Mouse (Mus musculus): ENCODE measurements at regions not wholly inside any gene's neighbourhood (a gene's known extent, or its start where the extent isn't known, plus 50 kb on each side); places are given as distances from the start of the nearest gene placed in this dataset.

GRCm38 (mm10) chrX:142456022-142456421 is 65.7 kb upstream of the Acsl4 start:
- H3K27me3 ChIP-seq (replicated peaks; ENCODE audit: control insufficient read depth, insufficient read depth, low read length) = no peaks in the 10 kb centered on the region
- H3K27ac ChIP-seq (ENCODE audit: low read length) = no peak overlapping the region
- no peak for ATAC-seq
- no peak overlapping the region for H3K9ac ChIP-seq (ENCODE audit: low read depth, low read length)
- H3K4me2 ChIP-seq (ENCODE audit: low read depth, low read length) = no peak overlapping the region
- H3K4me1 ChIP-seq (ENCODE audit: control insufficient read depth, insufficient read depth, low read length) = no peaks in the 10 kb centered on the region
- no peaks in the 10 kb centered on the region for H3K9me3 ChIP-seq (ENCODE audit: control insufficient read depth, low read length)
- H3K36me3 ChIP-seq (ENCODE audit: control insufficient read depth, insufficient read depth, low read length) = no peaks in the 10 kb centered on the region
- H3K4me3 ChIP-seq (ENCODE audit: low read length) = no peak overlapping the region
- 54% methylated on average over 1 of the region's 1 CpGs for WGBS

- Histone ChIP-seq H3K9me3 (ENCODE audit: control insufficient read depth, low read length) (no peaks in the 10 kb centered on the region), H3K27me3 (replicated peaks; ENCODE audit: control insufficient read depth, insufficient read depth, low read length) (peaks cover 3% of the 10 kb centered on the region), H3K27ac (ENCODE audit: low read length) (no peak overlapping the region), H3K4me3 (ENCODE audit: low read length) (no peak overlapping the region), H3K36me3 (ENCODE audit: control insufficient read depth, insufficient read depth, low read length) (no peaks in the 10 kb centered on the region), H3K9ac (ENCODE audit: low read depth, low read length) (no peak overlapping the region), H3K4me1 (ENCODE audit: control insufficient read depth, insufficient read depth, low read length) (no peaks in the 10 kb centered on the region; the same call in 1 of the 2 replicates), H3K4me2 (ENCODE audit: low read depth, low read length) (no peak overlapping the region)
- no peak for ATAC-seq
- 42% methylated on average over 2 of the region's 2 CpGs for whole genome bisulfite sequencing
These were observed 73.8 kb upstream of the Acsl4 start for GRCm38 (mm10) chrX:142464174-142464573.

GRCm38 (mm10) chrX:142464756-142465155 is 74.4 kb upstream of the Acsl4 start:
- Histone ChIP-seq H3K9me3 (ENCODE audit: control insufficient read depth, low read length) (no peaks in the 10 kb centered on the region), H3K36me3 (ENCODE audit: control insufficient read depth, insufficient read depth, low read length) (no peaks in the 10 kb centered on the region), H3K27ac (ENCODE audit: low read length) (no peak overlapping the region), H3K4me1 (ENCODE audit: control insufficient read depth, insufficient read depth, low read length) (no peaks in the 10 kb centered on the region; the same call in 1 of the 2 replicates), H3K4me3 (ENCODE audit: low read length) (no peak overlapping the region), H3K9ac (ENCODE audit: low read depth, low read length) (no peak overlapping the region), H3K27me3 (replicated peaks; ENCODE audit: control insufficient read depth, insufficient read depth, low read length) (peaks cover 3% of the 10 kb centered on the region), H3K4me2 (ENCODE audit: low read depth, low read length) (no peak overlapping the region)
- ATAC-seq = no peak
- WGBS = 62% methylated on average over 6 of the region's 6 CpGs

- 40% methylated on average over 5 of the region's 5 CpGs for WGBS
- Histone ChIP-seq H3K4me1 (ENCODE audit: control insufficient read depth, insufficient read depth, low read length) (no peaks in the 10 kb centered on the region; the same call in 1 of the 2 replicates), H3K27ac (ENCODE audit: low read length) (no peak overlapping the region), H3K4me3 (ENCODE audit: low read length) (no peak overlapping the region), H3K9me3 (ENCODE audit: control insufficient read depth, low read length) (no peaks in the 10 kb centered on the region), H3K27me3 (replicated peaks; ENCODE audit: control insufficient read depth, insufficient read depth, low read length) (peaks cover 3% of the 10 kb centered on the region), H3K4me2 (ENCODE audit: low read depth, low read length) (no peak overlapping the region), H3K9ac (ENCODE audit: low read depth, low read length) (no peak overlapping the region), H3K36me3 (ENCODE audit: control insufficient read depth, insufficient read depth, low read length) (no peaks in the 10 kb centered on the region)
- no peak for ATAC-seq
These were observed 77.5 kb upstream of the Acsl4 start for GRCm38 (mm10) chrX:142467850-142468256.

- Histone ChIP-seq H3K27me3 (replicated peaks; ENCODE audit: control insufficient read depth, insufficient read depth, low read length) (peaks cover 3% of the 10 kb centered on the region; the same call in 1 of the 2 replicates), H3K36me3 (ENCODE audit: control insufficient read depth, insufficient read depth, low read length) (no peaks in the 10 kb centered on the region), H3K4me2 (ENCODE audit: low read depth, low read length) (no peak overlapping the region), H3K4me1 (ENCODE audit: control insufficient read depth, insufficient read depth, low read length) (no peaks in the 10 kb centered on the region; the same call in 1 of the 2 replicates), H3K9me3 (ENCODE audit: control insufficient read depth, low read length) (no peaks in the 10 kb centered on the region), H3K27ac (ENCODE audit: low read length) (no peak overlapping the region), H3K9ac (ENCODE audit: low read depth, low read length) (no peak overlapping the region), H3K4me3 (ENCODE audit: low read length) (no peak overlapping the region)
- 53% methylated on average over 4 of the region's 4 CpGs for WGBS
- ATAC-seq = no peak
These were observed 78.1 kb upstream of the Acsl4 start for GRCm38 (mm10) chrX:142468388-142468787.

GRCm38 (mm10) chrX:142469048-142469634 is 78.8 kb upstream of the Acsl4 start:
- Histone ChIP-seq H3K4me2 (ENCODE audit: low read depth, low read length) (no peak overlapping the region), H3K36me3 (ENCODE audit: control insufficient read depth, insufficient read depth, low read length) (no peaks in the 10 kb centered on the region), H3K9me3 (ENCODE audit: control insufficient read depth, low read length) (no peaks in the 10 kb centered on the region), H3K4me3 (ENCODE audit: low read length) (no peak overlapping the region), H3K4me1 (ENCODE audit: control insufficient read depth, insufficient read depth, low read length) (no peaks in the 10 kb centered on the region; the same call in 1 of the 2 replicates), H3K27ac (ENCODE audit: low read length) (no peak overlapping the region), H3K27me3 (replicated peaks; ENCODE audit: control insufficient read depth, insufficient read depth, low read length) (peaks cover 3% of the 10 kb centered on the region; the same call in 1 of the 2 replicates), H3K9ac (ENCODE audit: low read depth, low read length) (no peak overlapping the region)
- no peak for ATAC-seq
- WGBS = 22% methylated on average over 7 of the region's 7 CpGs

- Histone ChIP-seq H3K27me3 (replicated peaks; ENCODE audit: control insufficient read depth, insufficient read depth, low read length) (no peaks in the 10 kb centered on the region), H3K9me3 (ENCODE audit: control insufficient read depth, low read length) (no peaks in the 10 kb centered on the region), H3K9ac (ENCODE audit: low read depth, low read length) (no peak overlapping the region), H3K36me3 (ENCODE audit: control insufficient read depth, insufficient read depth, low read length) (no peaks in the 10 kb centered on the region), H3K27ac (ENCODE audit: low read length) (no peak overlapping the region), H3K4me1 (ENCODE audit: control insufficient read depth, insufficient read depth, low read length) (no peaks in the 10 kb centered on the region; the same call in 1 of the 2 replicates), H3K4me2 (ENCODE audit: low read depth, low read length) (no peak overlapping the region), H3K4me3 (ENCODE audit: low read length) (no peak overlapping the region)
- no peak for ATAC-seq
- WGBS = 78% methylated on average over 1 of the region's 1 CpGs
These were observed 79.7 kb upstream of the Acsl4 start for GRCm38 (mm10) chrX:142470083-142470482.

GRCm38 (mm10) chrX:142481203-142481815 is 91.0 kb upstream of the Acsl4 start:
- no peak overlapping the region for H3K4me3 ChIP-seq (ENCODE audit: low read length)
- peaks cover 8% of the 10 kb centered on the region; the same call in 1 of the 2 replicates for H3K27me3 ChIP-seq (replicated peaks; ENCODE audit: control insufficient read depth, insufficient read depth, low read length)
- no peak for ATAC-seq
- H3K36me3 ChIP-seq (ENCODE audit: control insufficient read depth, insufficient read depth, low read length) = no peaks in the 10 kb centered on the region
- H3K4me2 ChIP-seq (ENCODE audit: low read depth, low read length) = no peak overlapping the region
- no peak overlapping the region for H3K27ac ChIP-seq (ENCODE audit: low read length)
- no peaks in the 10 kb centered on the region for H3K9me3 ChIP-seq (ENCODE audit: control insufficient read depth, low read length)
- no peak overlapping the region for H3K9ac ChIP-seq (ENCODE audit: low read depth, low read length)
- H3K4me1 ChIP-seq (ENCODE audit: control insufficient read depth, insufficient read depth, low read length) = no peaks in the 10 kb centered on the region
- 85% methylated on average over 5 of the region's 5 CpGs for WGBS

GRCm38 (mm10) chrX:142488078-142488477 is 97.7 kb upstream of the Acsl4 start:
- WGBS = 91% methylated on average over 4 of the region's 4 CpGs
- no peaks in the 10 kb centered on the region for H3K36me3 ChIP-seq (ENCODE audit: control insufficient read depth, insufficient read depth, low read length)

More at GRCm38 (mm10) chrX:142488078-142488477, 97.7 kb upstream of the Acsl4 start:
- Histone ChIP-seq H3K4me2 (ENCODE audit: low read depth, low read length) (no peak overlapping the region), H3K9ac (ENCODE audit: low read depth, low read length) (no peak overlapping the region), H3K27me3 (replicated peaks; ENCODE audit: control insufficient read depth, insufficient read depth, low read length) (peaks cover 2% of the 10 kb centered on the region; the same call in 1 of the 2 replicates), H3K9me3 (ENCODE audit: control insufficient read depth, low read length) (no peaks in the 10 kb centered on the region), H3K4me1 (ENCODE audit: control insufficient read depth, insufficient read depth, low read length) (no peaks in the 10 kb centered on the region), H3K27ac (ENCODE audit: low read length) (no peak overlapping the region), H3K4me3 (ENCODE audit: low read length) (no peak overlapping the region)
- ATAC-seq = no peak
